Mouse (Mus musculus): Measurements from ENCODE around the gene Ints2. TPM values are rescaled to one million over a fixed set of nuclear protein-coding genes. Genes with fewer than 3 reads are reported as not detected.
A peak's percentile ranks its signal among the peaks of the same experiment; 100 is the strongest.
"Not testable (repeated sequence)": the region's sequence is repeated elsewhere in the genome, so short reads cannot be mapped to it uniquely, and the experiment has no call there.

Gene Ints2
- 19.3 and 21.6 TPM in 2 replicates for polyA plus RNA-seq (2015; fragmentation: Nextera tagmentation; extraction: Ambion mirVana)

DNA sequence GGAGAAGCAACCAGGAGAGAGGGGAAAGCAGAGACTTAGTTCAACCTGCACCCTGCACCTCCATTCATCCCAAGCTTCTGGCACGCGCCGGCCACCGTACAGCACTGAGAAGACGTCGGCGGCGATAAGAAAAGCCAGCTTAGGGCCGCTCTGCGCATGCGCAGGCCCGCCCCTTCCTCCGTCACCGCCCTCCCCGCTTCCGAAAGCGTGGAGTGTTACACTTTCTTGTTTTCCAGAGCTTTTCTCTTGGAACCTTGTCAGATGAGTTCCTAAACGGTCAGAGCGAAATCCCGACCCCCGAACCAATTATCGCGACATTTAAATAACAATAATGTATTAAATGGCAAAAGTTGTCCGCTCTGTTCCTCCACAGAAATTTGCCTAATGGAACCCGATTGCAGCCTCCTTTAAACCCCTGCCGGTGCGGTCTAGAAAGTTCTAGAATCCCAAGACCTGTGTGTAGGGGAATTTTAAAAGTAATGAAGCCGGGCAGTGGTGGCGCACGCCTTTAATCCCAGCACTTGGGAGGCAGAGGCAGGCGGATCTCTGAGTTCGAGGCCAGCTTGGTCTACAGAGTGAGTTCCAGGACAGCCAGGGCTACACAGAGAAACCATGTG lies at the start of gene Ints2:
TSS of gene Ints2 (minus strand) at position 116 of the 617 bp plus-strand sequence.
- Histone ChIP-seq H3K4me2 (replicated peaks) (peak within 1 kb of the TSS; percentile 75), H3K9ac (peak within 1 kb of the TSS; percentile 79), H3K36me3 (0 out of 2 replicates have a peak, but pooled peaks cover 4% of the 10 kb centered on the region), H3K4me1 (replicated peaks) (peaks cover 3% of the 10 kb centered on the region), H3K27ac (peak within 1 kb of the TSS; percentile 45), H3K27me3 (replicated peaks) (no peaks in the 10 kb centered on the region), H3K4me3 (replicated peaks) (peak within 1 kb of the TSS; percentile 64), H3K9me3 (no peaks in the 10 kb centered on the region)
- WGBS: 8% methylated on average over 32 of the region's 32 CpGs
- peak; percentile 96 for ATAC-seq

DNA sequence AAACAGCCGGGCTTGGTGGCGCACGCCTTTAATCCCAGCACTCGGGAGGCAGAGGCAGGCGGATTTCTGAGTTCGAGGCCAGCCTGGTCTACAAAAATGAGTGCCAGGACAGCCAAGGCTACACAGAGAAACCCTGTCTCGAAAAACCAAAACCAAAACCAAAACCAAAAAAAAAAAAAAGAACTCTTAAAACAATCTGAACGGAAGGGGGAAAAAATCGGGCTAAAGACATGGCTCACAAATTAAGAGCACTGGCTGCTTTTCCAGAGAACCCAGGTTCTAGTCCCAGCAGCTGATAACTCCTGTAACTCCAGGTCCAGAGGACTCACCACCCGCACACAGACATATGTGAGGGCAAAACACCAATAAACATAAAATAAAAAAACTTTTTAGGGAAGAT lies 34.8 kb upstream of the Ints2 start:
- H3K4me2 ChIP-seq (replicated peaks); H3K9ac ChIP-seq; H3K36me3 ChIP-seq; H3K4me1 ChIP-seq (replicated peaks); H3K27me3 ChIP-seq (replicated peaks); H3K9me3 ChIP-seq; H3K27ac ChIP-seq; ATAC-seq; H3K4me3 ChIP-seq (replicated peaks): not testable (repeated sequence)
- 94% methylated on average over 10 of the region's 10 CpGs for WGBS

DNA sequence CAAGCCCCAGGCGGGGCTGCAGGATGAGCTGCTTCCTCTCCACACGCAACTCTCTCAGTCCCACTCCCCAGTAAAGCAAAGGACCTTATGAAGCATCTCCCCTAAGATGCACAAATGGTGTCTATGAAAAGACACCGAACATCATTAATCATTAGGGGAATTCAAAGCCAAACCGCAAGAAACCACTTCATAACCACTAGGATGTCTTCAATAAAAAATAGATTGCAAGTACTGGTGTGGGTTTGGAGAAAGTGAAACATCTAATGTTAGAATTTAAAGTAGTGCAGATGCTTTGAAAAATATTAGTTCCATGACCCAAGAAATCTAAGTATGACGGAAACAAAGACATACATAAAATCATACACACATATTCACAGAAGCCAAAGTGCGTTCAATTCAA lies 34.3 kb upstream of the Ints2 start:
- Histone ChIP-seq H3K4me2 (replicated peaks) (no peak overlapping the region), H3K36me3 (0 out of 2 replicates have a peak, but pooled peaks cover 3% of the 10 kb centered on the region)
- no peak for ATAC-seq

DNA sequence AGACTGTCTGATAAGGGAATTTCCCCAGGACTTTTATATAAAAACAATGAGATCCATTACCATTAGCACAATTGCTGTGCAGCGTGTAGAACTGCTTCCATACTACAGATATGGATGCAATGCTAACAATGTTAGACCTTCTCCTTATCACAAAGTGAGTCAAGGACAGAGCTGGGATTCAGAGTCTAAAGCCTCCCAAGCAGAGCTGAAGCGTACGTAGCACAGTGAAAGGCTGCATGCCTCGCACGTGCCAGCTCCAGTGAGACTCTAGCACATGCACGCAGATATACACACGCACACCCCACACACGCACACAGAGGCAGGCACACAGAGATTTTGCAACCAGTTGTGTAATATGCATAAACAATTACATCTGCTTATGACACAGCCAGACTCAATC lies 28.4 kb upstream of the Ints2 start:
- ATAC-seq: peak; percentile 63
- Histone ChIP-seq H3K4me3 (replicated peaks) (no peak overlapping the region), H3K9ac (no peak overlapping the region), H3K4me2 (replicated peaks) (no peak overlapping the region), H3K27me3 (replicated peaks) (no peaks in the 10 kb centered on the region), H3K9me3 (no peaks in the 10 kb centered on the region), H3K27ac (no peak overlapping the region), H3K4me1 (replicated peaks) (no peaks in the 10 kb centered on the region), H3K36me3 (peaks cover 14% of the 10 kb centered on the region)
- WGBS: 89% methylated on average over 8 of the region's 8 CpGs

More for the DNA sequence above, 34.3 kb upstream of the Ints2 start:
- Histone ChIP-seq H3K9me3 (no peaks in the 10 kb centered on the region), H3K27ac (no peak overlapping the region), H3K4me1 (replicated peaks) (no peaks in the 10 kb centered on the region), H3K27me3 (replicated peaks) (no peaks in the 10 kb centered on the region), H3K9ac (no peak overlapping the region), H3K4me3 (replicated peaks) (no peak overlapping the region)
- WGBS: 89% methylated on average over 6 of the region's 6 CpGs

DNA sequence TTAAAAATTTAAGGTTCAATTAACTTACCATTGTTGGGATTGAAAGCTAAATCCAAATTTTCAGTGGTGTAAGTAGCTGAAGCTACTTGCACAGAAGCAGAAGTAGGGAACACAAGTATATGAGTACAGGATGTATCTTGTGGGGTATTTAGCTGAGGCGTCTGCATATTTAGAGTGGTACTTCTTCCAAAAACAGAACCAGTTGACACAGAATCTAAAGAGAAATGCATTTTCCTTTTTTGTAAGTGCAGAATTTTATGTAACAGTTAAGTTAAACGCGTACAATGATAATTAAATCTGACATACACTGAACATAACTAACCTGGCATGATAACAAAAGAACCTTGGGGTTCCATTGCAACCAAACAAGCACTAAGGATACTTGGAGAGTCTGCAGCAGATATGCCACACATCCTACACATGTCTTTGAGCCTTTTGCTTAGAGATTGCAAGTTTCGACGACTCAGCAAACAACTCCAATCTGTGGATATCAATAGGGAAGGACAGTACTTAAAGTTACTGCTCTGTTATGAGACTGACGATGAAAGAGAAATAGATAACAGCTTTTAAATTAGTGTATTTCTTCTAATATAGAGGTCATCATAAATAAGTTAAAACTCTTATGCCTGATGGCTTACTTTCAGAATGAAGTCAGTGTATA lies 21.2 kb upstream of the Ints2 start:
- H3K27ac ChIP-seq: no peak overlapping the region
- H3K36me3 ChIP-seq: peaks cover 8% of the 10 kb centered on the region
- H3K9me3 ChIP-seq: no peaks in the 10 kb centered on the region
- no peak for ATAC-seq
- no peak overlapping the region for H3K9ac ChIP-seq
- no peak overlapping the region for H3K4me3 ChIP-seq (replicated peaks)
- H3K4me2 ChIP-seq (replicated peaks): no peak overlapping the region
- WGBS: 96% methylated on average over 6 of the region's 6 CpGs
- H3K27me3 ChIP-seq (replicated peaks): no peaks in the 10 kb centered on the region
- no peaks in the 10 kb centered on the region for H3K4me1 ChIP-seq (replicated peaks)

DNA sequence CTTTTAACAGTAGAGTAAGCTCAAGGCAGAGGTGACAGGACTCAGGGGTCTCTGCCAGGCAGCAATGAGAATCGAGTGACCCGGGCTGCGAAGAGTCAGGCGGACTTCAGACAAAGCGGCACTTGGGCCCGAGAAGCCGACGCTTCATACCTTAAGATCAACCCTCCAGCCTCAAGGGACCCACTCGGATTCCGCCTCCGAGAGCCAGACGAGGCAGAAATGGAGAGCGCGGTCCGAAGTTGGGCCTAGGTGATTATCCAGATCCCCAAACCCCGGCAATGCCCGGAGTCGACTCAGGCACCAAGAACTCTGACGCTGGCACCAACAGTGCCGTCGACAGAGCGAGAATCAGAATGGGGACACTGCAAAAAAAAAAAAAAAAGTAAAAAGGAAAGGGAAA lies 321 bp downstream of the Ints2 start:
- H3K4me1 ChIP-seq (replicated peaks): peaks cover 3% of the 10 kb centered on the region

DNA sequence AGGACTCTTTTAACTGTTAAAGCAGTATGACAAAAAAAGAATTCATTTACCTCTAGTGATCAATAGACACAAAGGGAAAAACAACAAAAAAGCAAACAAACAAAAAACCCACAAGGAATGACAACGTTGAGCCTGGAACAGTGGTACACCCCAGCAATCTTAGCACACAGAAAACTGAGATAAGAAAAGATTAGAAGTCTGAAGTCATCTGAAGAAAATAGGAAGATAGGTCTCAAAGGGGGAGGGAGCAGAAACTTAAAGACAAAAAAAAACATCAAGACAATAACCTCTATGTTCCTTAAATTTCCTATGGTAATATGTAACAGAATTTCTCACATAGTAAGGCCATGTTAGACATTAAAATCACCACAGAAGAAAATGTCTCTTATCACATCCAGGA lies 4.0 kb downstream of the Ints2 start:
- no peak for ATAC-seq
- no peak overlapping the region for H3K27ac ChIP-seq
- WGBS: 67% methylated on average over 1 of the region's 1 CpGs
- peaks cover 3% of the 10 kb centered on the region for H3K4me1 ChIP-seq (replicated peaks)
- H3K9ac ChIP-seq: no peak overlapping the region
- no peak overlapping the region for H3K4me2 ChIP-seq (replicated peaks)
- peaks cover 14% of the 10 kb centered on the region for H3K36me3 ChIP-seq
- H3K4me3 ChIP-seq (replicated peaks): no peak overlapping the region
- no peaks in the 10 kb centered on the region for H3K27me3 ChIP-seq (replicated peaks)
- no peaks in the 10 kb centered on the region for H3K9me3 ChIP-seq

More for the DNA sequence above, 321 bp downstream of the Ints2 start:
- peak overlapping the region; percentile 79 for H3K9ac ChIP-seq
- ATAC-seq: peak; percentile 67
- H3K27ac ChIP-seq: peak overlapping the region; percentile 41; the same call in 1 of the 2 replicates
- WGBS: under 1% methylated on average over 22 of the region's 22 CpGs
- peak overlapping the region; percentile 75 for H3K4me2 ChIP-seq (replicated peaks)
- H3K9me3 ChIP-seq: no peaks in the 10 kb centered on the region
- peaks cover 7% of the 10 kb centered on the region; the same call in 1 of the 2 replicates for H3K36me3 ChIP-seq
- no peaks in the 10 kb centered on the region for H3K27me3 ChIP-seq (replicated peaks)
- peak overlapping the region; percentile 64 for H3K4me3 ChIP-seq (replicated peaks)

DNA sequence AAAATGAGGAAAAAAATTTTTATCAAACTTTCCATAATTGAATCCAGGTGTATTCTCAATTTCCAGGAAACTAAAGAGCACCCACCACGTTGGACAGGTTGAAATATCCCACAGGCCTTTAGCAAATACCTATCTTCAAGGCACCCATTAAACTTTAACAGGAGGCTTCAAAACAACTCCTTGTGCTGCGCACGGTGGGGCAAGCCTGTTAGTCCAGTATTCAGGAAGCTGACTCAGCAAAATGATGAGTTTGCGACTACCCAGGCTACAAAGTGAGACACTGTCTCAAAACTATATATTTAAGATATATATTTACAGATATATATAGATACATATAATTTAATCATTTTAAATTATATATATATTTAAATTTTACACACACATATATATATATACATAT lies 24.9 kb downstream of the Ints2 start:
- Histone ChIP-seq H3K9ac (no peak overlapping the region), H3K4me1 (replicated peaks) (no peaks in the 10 kb centered on the region), H3K27me3 (replicated peaks) (no peaks in the 10 kb centered on the region), H3K4me2 (replicated peaks) (no peak overlapping the region), H3K36me3 (peaks cover 16% of the 10 kb centered on the region; the same call in 1 of the 2 replicates), H3K27ac (no peak overlapping the region), H3K9me3 (no peaks in the 10 kb centered on the region), H3K4me3 (replicated peaks) (no peak overlapping the region)
- ATAC-seq: no peak
- WGBS: 75% methylated on average over 4 of the region's 4 CpGs

DNA sequence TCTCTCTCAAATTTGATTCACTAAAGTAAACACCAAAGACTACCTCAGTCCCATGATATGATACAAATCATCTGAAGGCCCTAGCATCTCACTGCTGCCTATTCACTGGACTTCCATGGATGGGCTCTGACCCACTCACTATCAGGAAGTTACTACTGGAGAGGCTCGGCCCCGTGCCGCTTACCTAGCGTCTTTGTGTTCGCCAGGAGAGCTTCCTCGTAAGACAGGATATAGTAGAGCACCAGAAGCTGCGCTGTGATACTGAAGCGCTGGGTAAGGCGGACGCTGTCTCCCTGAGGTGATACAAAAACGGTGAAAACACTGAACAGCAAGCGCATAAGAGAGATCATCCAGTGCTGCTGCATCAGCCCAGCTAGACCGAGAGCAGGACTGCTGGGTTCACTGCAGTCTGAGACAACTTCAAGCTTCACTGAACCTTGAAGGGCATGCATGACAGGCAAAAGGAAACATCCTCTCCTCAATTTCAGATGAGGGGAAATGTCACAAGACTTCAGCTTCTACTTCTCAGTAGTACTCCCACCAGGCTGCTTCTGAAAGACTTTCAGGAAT lies 25.5 kb downstream of the Ints2 start:
- no peaks in the 10 kb centered on the region for H3K27me3 ChIP-seq (replicated peaks)
- no peak overlapping the region for H3K4me3 ChIP-seq (replicated peaks)
- ATAC-seq: no peak
- no peak overlapping the region for H3K27ac ChIP-seq
- no peak overlapping the region for H3K9ac ChIP-seq
- H3K36me3 ChIP-seq: peaks cover 16% of the 10 kb centered on the region; the same call in 1 of the 2 replicates
- WGBS: 95% methylated on average over 13 of the region's 13 CpGs
- no peaks in the 10 kb centered on the region for H3K4me1 ChIP-seq (replicated peaks)
- H3K9me3 ChIP-seq: no peaks in the 10 kb centered on the region
- no peak overlapping the region for H3K4me2 ChIP-seq (replicated peaks)

DNA sequence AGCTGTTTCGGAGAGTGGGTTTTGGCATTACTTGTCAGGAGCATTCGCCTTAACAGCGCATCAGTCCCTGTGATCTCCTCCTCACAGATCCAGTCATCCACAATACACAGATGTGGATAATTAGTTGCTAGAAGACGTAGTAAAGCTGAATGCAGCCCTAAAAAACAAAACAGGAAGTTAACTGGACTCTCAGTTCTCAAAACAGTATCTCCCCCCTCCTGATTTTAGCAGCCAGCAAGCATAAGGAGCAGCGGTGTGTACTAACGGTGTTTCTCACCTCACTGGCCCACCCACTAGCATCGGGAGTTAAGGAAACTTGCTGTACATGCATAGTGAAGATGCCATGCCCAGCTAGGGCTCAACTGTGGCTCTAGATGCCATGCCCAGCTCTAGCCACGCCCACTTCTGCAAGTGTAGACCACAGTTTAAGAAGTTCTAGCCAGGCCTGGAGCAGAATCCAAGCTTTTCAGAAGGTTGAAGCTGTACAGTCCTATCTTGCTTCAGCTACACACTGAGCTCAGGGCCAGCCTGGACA lies 30.7 kb downstream of the Ints2 start:
- no peak overlapping the region for H3K27ac ChIP-seq
- H3K9me3 ChIP-seq: no peaks in the 10 kb centered on the region
- H3K27me3 ChIP-seq (replicated peaks): no peaks in the 10 kb centered on the region
- no peak overlapping the region for H3K4me3 ChIP-seq (replicated peaks)
- H3K36me3 ChIP-seq: peaks cover 16% of the 10 kb centered on the region
- H3K4me1 ChIP-seq (replicated peaks): no peaks in the 10 kb centered on the region
- no peak overlapping the region for H3K4me2 ChIP-seq (replicated peaks)
- 86% methylated on average over 8 of the region's 8 CpGs for WGBS
- ATAC-seq: no peak
- H3K9ac ChIP-seq: no peak overlapping the region

DNA sequence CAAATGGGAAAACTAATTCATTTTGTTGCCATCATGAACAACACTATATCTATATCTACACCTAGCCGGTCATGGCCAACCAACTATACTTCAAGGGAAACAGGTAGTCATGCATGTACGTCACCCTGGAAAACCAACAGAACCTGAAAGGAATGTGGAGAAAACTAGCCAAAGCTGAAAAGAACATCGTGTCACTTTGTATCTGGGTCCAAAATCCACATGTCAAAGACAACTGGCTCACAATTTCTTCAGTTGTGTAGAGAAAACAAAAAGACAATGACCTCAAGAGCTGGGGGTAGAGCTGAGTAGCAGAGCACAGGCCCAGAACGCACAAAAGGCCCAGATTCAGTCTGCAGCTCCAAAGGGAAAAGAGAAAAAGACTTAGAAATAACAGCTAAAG lies 31.6 kb downstream of the Ints2 start:
- Histone ChIP-seq H3K36me3 (peaks cover 11% of the 10 kb centered on the region), H3K4me1 (replicated peaks) (no peaks in the 10 kb centered on the region), H3K4me3 (replicated peaks) (no peak overlapping the region), H3K9me3 (no peaks in the 10 kb centered on the region), H3K9ac (no peak overlapping the region), H3K27ac (no peak overlapping the region), H3K4me2 (replicated peaks) (no peak overlapping the region), H3K27me3 (replicated peaks) (no peaks in the 10 kb centered on the region)
- ATAC-seq: no peak
- 86% methylated on average over 4 of the region's 4 CpGs for WGBS

DNA sequence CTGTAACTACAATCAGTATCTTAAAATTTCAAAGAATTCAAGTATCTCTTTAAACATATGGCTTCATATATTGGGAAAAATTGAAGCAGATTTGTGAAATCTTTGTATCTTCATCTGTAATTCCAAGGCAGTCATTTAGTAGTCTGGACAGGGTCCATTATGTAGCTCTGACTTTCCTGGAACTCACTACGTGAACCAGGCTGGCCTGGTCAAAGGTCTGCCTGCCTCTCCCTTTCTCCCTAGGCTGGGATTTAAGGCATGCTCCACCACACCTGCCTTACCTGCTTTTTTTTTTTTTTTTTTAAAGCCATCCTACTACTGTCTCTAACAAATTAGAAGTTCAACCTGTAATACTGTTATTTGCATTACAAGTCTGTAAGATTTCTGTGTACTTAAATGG lies 45.6 kb downstream of the Ints2 start:
- Histone ChIP-seq H3K4me3 (replicated peaks) (no peak overlapping the region), H3K4me2 (replicated peaks) (no peak overlapping the region), H3K27ac (no peak overlapping the region), H3K9ac (no peak overlapping the region), H3K4me1 (replicated peaks) (no peaks in the 10 kb centered on the region), H3K9me3 (no peaks in the 10 kb centered on the region), H3K27me3 (replicated peaks) (no peaks in the 10 kb centered on the region), H3K36me3 (peaks cover 22% of the 10 kb centered on the region)
- WGBS: 45% methylated on average over 1 of the region's 1 CpGs
- ATAC-seq: peak; percentile 90
